Mouse (Mus musculus) brain, embryonic 14.5 days (tissue): ENCODE measurements around the gene Usp27x.

ENCODE experiments used
- CTCF ChIP-seq: fragments of 200-500 bp; IDR thresholded peaks from 2 replicates; pipeline ENCODE4 v1.5.1; 2012; ENCODE audit warnings: inconsistent platforms, mild to moderate bottlenecking, moderate library complexity, borderline replicate concordance; ENCODE audit not compliant: insufficient read depth, insufficient read length; ENCODE audit errors: extremely low read depth
- POLR2A ChIP-seq: fragments of 200-500 bp; IDR thresholded peaks from 2 replicates; pipeline ENCODE4 v1.6.1; 2012; ENCODE audit warnings: mild to moderate bottlenecking, inconsistent platforms, borderline replicate concordance; ENCODE audit not compliant: poor library complexity, insufficient read depth, insufficient read length, severe bottlenecking; ENCODE audit errors: extremely low read depth

DNA sequence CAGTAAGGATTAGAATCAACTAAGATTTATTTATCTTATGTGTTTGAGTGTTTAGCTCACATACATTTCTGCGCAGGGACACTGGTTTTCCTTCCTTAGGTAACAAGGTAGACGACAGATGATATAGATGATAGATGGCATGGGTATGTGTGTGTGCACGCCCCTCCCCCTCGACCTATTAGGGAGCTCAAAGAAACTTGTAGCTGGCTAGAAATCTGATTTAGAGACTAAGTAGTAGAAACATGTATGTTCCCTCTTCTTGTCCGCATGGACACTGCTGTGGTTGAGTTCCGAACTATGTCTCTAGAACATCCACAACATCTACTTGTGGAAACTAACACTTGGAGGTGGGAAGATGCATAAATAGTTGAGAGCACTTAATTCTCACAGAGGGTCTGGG lies 46.5 kb upstream of the Usp27x start:
- TF ChIP-seq CTCF: no peak
- TF ChIP-seq POLR2A: no peak
